Mouse (Mus musculus): ENCODE measurements around the gene Stim1.
"Not testable (repeated sequence)": the region's sequence is repeated elsewhere in the genome, so short reads cannot be mapped to it uniquely, and the experiment has no call there.

Gene Stim1

DNA sequence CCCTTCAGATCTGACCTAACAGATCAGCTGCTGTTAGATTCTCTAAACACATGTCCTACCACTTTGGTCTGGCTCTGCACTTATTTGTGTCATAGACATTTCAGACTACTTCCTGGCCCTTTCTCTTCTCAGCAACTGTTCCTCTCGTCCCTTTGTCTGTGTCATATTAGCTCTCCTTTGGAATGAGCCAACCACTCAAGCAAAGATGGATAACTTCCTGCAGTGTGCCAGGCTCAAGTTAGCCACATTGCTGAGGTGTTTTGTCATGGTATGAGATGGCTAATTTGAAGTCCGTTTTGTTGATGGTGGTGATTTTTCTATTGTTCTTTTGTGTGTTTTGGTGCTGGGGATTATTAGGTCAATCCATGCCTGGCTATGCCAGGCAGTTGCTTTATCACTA, 93.7 kb downstream of the Stim1 start:
- no peak for DNase-seq (ENCODE audit: low spot score in 2 of 2)

- DNase-seq (ENCODE audit: low spot score in 2 of 2) = no peak
These were observed 96.2 kb downstream of the Stim1 start for GRCm38 (mm10) chr7:102363853-102364252.

GRCm38 (mm10) chr7:102369661-102370060, 102.1 kb downstream of the Stim1 start:
- no peak for DNase-seq (ENCODE audit: low spot score in 2 of 2)

DNA sequence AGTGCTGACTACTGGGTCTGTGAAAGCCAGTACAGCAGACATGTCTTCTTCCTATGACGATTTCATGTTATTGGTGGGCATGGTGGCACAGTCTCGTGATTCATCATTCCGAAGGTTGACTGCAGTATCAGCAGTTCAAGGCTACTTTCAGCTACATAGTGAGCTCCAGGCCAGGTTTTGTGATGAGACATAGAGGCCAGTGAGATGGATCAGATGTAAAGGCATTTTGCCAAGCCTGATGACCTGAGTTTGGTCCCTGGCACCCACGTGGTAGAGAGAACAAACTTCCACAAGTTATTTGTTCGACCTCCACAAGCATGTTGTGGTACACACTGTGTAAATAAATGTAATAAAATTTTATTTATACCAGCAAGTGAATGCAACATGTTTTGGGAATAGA, 102.9 kb downstream of the Stim1 start:
- DNase-seq (ENCODE audit: low spot score in 2 of 2) = no peak

DNA sequence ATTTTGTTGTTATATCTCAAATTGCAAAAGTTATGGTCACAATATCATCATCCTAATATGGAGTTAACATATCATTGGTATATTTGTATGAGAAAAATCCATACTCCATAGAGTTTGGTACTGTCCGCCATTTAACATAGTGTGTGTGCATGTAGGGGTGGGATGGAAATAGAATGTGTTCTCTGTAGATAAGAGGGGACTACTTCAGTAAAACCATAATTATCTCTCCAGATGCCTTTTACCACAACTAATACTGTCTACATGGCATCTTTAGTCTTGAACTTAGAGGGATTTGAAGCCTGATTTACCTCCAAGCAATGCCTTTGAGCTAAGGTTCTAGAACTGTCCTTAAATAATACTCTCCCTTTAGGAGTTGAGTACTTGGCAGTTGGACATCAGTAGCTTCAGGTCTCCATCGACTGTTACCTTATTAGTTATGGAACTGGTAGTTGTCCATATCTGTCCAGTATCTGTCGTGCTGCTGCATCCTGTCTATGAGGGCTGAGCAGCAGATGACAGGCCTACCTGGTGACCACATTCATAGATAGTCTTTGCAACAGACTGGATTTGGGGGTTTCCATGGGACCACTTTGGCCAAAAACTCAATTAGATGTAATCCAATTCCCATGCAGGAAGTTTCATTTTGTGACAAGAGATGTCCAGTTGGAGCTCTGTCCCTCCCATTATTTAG, 105.9 kb downstream of the Stim1 start:
- no peak for DNase-seq (ENCODE audit: low spot score in 2 of 2)

GRCm38 (mm10) chr7:102383221-102383620, 115.6 kb downstream of the Stim1 start:
- DNase-seq (ENCODE audit: low spot score in 2 of 2) = no peak

DNA sequence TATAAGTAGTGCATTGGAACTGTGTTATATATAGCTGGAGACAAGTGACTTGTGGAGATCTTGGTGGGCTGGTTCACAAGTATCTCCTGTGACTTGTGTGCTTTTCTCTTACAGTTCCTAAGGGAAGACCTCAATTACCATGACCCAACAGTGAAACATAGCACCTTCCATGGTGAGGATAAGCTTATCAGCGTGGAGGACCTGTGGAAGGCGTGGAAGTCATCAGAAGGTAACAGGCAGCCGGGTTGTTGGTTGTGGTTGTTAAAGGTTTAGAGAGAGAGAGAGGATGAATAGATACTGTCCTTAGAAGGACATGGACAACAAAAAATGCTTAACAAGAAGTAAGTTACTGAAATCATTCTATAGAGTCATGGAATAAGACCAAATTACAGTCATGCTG, 118.4 kb downstream of the Stim1 start:
- no peak for DNase-seq (ENCODE audit: low spot score in 2 of 2)

DNA sequence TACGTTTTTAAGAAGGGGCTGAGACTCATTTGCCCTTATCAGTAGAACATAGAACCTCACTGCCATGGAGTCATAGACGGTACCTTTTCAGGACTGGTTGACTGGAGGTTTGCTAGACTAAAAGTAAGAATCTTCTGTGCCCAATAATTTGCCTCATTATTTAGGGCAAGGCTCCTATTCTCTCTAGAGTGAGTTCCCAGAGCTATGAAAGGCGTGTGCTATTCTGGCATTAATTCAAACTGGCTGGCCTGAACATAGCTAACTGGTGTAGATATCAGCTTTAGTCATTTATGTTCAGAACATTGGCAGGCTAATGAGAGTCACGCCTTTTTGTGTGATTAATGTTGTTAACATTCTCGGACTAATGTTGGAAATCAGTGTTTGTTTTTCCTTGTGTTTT, 121.5 kb downstream of the Stim1 start:
- DNase-seq (ENCODE audit: low spot score in 2 of 2) = no peak

DNA sequence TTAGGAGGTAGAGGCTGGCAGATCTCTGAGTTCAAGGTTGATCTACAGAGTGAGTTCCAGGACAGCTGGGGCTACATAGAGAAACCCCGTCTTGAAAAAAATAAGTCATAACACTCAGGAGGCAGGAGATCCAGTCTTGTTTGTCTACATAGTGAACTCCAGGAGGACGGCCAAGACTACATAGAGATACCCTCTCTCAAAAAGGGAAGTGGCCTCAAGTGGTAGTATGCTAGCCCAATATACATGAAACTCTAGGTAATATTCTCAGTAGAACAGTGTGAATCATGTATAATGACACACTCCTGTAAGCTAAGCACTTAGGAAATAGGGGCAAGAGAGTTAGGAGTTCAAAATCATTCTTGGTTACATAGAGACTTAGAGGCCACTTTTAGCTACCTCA, 126.3 kb downstream of the Stim1 start:
- no peak for DNase-seq (ENCODE audit: low spot score in 2 of 2)

DNA sequence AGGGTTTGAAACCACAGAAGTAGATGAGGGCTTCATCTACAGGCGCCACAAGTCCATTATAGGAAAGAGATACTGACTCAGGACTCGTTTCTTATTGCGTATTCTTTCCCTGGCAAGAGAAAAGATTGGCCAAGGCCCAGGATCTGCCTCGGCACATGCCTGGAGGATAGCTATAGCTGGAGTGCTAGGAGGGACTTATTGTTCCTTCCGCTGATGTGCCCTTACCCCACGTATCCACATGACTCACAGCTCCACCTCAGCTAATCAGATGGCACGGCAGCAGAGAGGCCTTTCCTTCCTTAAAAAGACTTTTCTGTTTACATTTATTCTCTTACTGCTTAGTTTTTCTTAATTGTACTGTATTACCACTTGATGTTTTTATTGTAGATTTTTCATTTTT, 128.3 kb downstream of the Stim1 start:
- DNase-seq (ENCODE audit: low spot score in 2 of 2) = no peak

GRCm38 (mm10) chr7:102396331-102396730, 128.7 kb downstream of the Stim1 start:
- DNase-seq (ENCODE audit: low spot score in 2 of 2) = no peak

DNA sequence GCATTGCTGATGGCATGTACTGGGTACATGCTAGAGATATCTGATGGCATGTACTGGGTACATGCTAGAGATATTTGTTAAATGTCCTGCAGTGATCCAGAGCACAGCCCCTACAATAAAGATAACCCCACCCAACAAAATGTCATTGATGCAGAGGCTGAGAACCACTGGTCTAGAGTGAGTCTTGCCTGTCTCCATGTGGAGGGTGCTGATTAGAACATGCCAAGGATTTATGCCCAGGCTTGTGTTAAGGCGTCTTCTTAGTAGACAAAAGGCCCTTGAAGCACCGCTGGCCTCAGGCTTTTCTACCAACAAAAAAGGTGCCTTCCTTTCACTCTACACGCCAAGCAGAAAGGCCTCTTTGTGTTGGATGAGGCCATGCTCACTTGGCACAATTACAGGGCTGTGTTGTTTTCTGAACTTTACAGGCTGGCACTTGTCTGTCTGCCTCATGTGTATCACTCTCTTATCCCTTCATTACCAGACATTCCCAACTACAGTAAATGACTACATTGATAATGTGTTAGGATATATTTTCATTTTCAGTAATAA, 131.7 kb downstream of the Stim1 start:
- no peak for DNase-seq (ENCODE audit: low spot score in 2 of 2)

DNA sequence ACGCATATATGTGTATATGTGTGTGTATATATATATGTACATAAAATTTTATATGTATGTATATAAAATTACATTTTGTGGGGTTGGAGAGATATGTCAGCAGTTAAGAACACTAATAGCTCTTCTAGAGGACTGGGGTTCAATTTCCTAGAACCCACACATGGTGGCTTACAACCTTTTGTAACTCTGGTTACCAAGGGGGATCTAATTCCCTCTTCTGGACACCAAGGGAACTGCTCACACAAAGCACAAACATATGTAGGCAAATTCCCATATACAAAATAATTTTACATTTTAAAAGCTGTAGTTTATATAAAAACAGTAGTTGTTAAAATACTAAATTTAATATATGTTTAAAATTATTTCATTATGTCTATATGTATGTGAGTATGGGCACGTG, 136.5 kb downstream of the Stim1 start:
- DNase-seq (ENCODE audit: low spot score in 2 of 2) = no peak

GRCm38 (mm10) chr7:102407440-102407839, 139.8 kb downstream of the Stim1 start:
- DNase-seq (ENCODE audit: low spot score in 2 of 2) = no peak

GRCm38 (mm10) chr7:102415272-102415671, 147.7 kb downstream of the Stim1 start:
- DNase-seq (ENCODE audit: low spot score in 2 of 2) = not testable (repeated sequence)

- no peak for DNase-seq (ENCODE audit: low spot score in 2 of 2)
These were observed 148.2 kb downstream of the Stim1 start for GRCm38 (mm10) chr7:102415841-102416240.

DNA sequence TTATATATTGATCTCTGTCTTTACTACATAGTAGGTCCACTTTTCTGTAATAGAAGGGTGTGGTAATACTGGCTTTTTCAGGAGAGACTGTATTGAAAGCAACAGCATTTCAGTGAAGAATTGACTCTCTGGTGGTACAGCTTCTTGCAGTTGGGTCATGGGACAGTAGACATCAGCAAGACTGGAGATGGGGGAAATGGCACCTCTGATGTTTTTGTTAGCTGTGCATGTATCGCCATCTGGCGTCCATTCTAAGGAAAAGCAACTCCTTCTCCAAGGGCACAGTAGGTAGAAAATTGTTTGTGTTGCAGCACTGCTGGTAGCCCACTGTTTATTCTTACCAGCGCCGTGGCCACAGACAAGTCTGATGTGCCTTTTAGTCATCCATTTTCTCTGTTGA, 149.8 kb downstream of the Stim1 start:
- DNase-seq (ENCODE audit: low spot score in 2 of 2) = no peak

GRCm38 (mm10) chr7:102422036-102422435, 154.4 kb downstream of the Stim1 start:
- DNase-seq (ENCODE audit: low spot score in 2 of 2) = no peak

DNA sequence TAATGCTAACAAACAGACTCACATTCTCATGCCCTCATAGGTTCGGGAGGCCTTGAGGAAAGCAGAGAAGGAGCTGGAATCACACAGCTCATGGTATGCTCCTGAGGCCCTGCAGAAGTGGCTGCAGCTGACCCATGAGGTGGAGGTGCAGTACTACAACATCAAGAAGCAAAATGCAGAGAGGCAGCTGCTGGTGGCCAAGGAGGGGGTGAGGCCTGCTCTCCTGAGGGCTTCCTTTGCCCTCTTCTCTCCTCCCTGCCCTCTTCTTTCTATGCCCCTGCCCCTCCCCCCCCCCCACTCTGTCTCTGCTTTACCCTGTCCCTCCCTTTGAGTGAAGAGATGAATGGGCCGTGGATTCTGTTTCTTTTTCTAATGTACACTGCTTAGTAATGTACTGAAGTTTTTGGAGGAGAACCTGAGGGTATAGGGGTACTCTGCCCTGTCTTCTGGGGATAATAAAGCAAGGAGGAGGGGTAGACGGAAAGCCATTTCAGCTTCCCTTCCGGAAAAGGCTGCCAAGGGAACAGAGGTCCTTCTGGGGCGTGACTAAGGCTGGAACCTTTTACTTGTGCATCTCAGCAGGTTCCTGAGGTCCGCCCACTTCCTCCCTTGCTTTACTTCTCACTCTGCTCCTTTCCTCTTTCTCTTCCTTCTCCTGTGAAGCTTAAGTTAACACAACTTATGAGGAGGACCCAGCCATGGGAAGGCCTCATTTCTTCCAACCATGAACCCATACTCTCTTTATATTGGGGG, 158.5 kb downstream of the Stim1 start:
- no peak for DNase-seq (ENCODE audit: low spot score in 2 of 2)

GRCm38 (mm10) chr7:102434344-102434743, 166.7 kb downstream of the Stim1 start:
- no peak for DNase-seq (ENCODE audit: low spot score in 2 of 2)

- no peak for DNase-seq (ENCODE audit: low spot score in 2 of 2)
These were observed 173.4 kb downstream of the Stim1 start for GRCm38 (mm10) chr7:102440822-102441656.

All from spleen, postnatal 4 days (tissue).